Mouse (Mus musculus): Measurements from ENCODE around the gene Sgms2.

GRCm38 (mm10) chr3:131480659-131481058, 10.6 kb downstream of the Sgms2 start:
- TF ChIP-seq CTCF (IDR thresholded peaks at IDR 0.05; ENCODE audit: extremely low read depth, insufficient read depth, insufficient read length, insufficient replicate concordance), result no peak
- TF ChIP-seq POLR2A (IDR thresholded peaks at IDR 0.05; ENCODE audit: low read depth, low read length), result no peak

Data from spleen, adult 2 months (tissue).